Mouse (Mus musculus) stomach, embryonic 14.5 days (tissue): ENCODE results near the gene Tmem231. TPM values are rescaled to one million over a fixed set of nuclear protein-coding genes. Genes with fewer than 3 reads are reported as not detected.

Source experiments
- ATAC-seq: fragments of 200-750 bp; cut with Nextera tagmentation; 2 replicates; pipeline ENCODE4 v1.8.0; 2017; ENCODE audit warnings: low read depth, moderate TSS enrichment; ENCODE audit not compliant: insufficient number of reproducible peaks, insufficient read depth, low FRiP score
- H3K27ac ChIP-seq: fragments of 300-500 bp; sonication (generic); 2 replicates; pipeline ENCODE4 v1.5.1; 2014; ENCODE audit warnings: mild to moderate bottlenecking, low read length, moderate library complexity, mixed read lengths
- H3K27me3 ChIP-seq: fragments of 300-500 bp; sonication (generic); 2 replicates; pipeline ENCODE4 v1.6.1; 2014; ENCODE audit warnings: low read length, control low read depth, mixed read lengths; ENCODE audit not compliant: control insufficient read depth, insufficient read depth
- H3K36me3 ChIP-seq: fragments of 300-500 bp; sonication (generic); 2 replicates; pipeline ENCODE4 v1.6.1; 2014; ENCODE audit warnings: mild to moderate bottlenecking, control low read depth, low read length, moderate library complexity, mixed read lengths; ENCODE audit not compliant: control insufficient read depth, insufficient read depth
- H3K4me1 ChIP-seq: fragments of 300-500 bp; sonication (generic); 2 replicates; pipeline ENCODE4 v1.6.1; 2014; ENCODE audit warnings: low read length, control low read depth, mixed read lengths; ENCODE audit not compliant: control insufficient read depth, insufficient read depth
- H3K4me2 ChIP-seq: fragments of 300-500 bp; sonication (generic); replicated peaks from 2 replicates; pipeline ENCODE4 v1.6.1; 2014; ENCODE audit warnings: low read depth, low read length, control low read depth
- H3K4me3 ChIP-seq: fragments of 300-500 bp; sonication (generic); 2 replicates; pipeline ENCODE4 v1.5.1; 2014; ENCODE audit warnings: low read depth, low read length, control low read depth
- H3K9ac ChIP-seq: fragments of 300-500 bp; sonication (generic); replicated peaks from 2 replicates; pipeline ENCODE4 v1.6.1; 2014; ENCODE audit warnings: low read depth, mild to moderate bottlenecking, control low read depth, low read length, moderate library complexity, mixed read lengths
- H3K9me3 ChIP-seq: fragments of 300-500 bp; sonication (generic); 2 replicates; pipeline ENCODE4 v1.6.1; 2016; ENCODE audit warnings: low read depth, low read length, control low read depth; ENCODE audit not compliant: control insufficient read depth
- WGBS: fragments of 180-500 bp; shearing (Covaris S2); extraction: QIAGEN DNeasy Blood & Tissue Kit; methylation state at CpG from one replicate; pipeline ENCODE4 v1.1.7; 2014; 5-methylcytosine and 5-hydroxymethylcytosine counted together
- polyA plus RNA-seq: library from polyadenylated mRNA; unstranded; fragments of >200 nt; fragmentation: Nextera tagmentation; extraction: Ambion mirVana; gene quantifications from 2 replicates; pipeline ENCODE4 v1.2.1, GENCODE M21; 2014

The Tmem231 gene
- polyA plus RNA-seq, 1 experiment from 2014 or later = 16.6 TPM

- Histone ChIP-seq H3K27me3 (no peaks in the 10 kb centered on the region), H3K9me3 (no peaks in the 10 kb centered on the region), H3K4me1 (no peaks in the 10 kb centered on the region), H3K9ac (no peak overlapping the region), H3K36me3 (no peaks in the 10 kb centered on the region; the same call in none of the 2 replicates), H3K4me2 (no peak overlapping the region), H3K27ac (no peak overlapping the region), H3K4me3 (no peak overlapping the region)
- 85% methylated on average over 5 of the region's 5 CpGs for WGBS
- ATAC-seq = no peak
Measured at GRCm38 (mm10) chr8:111967246-111967870, 33.7 kb upstream of the Tmem231 start.

- ATAC-seq = no peak
- Histone ChIP-seq H3K4me3 (no peak overlapping the region), H3K9ac (no peak overlapping the region), H3K36me3 (no peaks in the 10 kb centered on the region; the same call in none of the 2 replicates), H3K27ac (no peak overlapping the region), H3K4me1 (no peaks in the 10 kb centered on the region), H3K4me2 (no peak overlapping the region), H3K27me3 (no peaks in the 10 kb centered on the region), H3K9me3 (no peaks in the 10 kb centered on the region)
- 69% methylated on average over 7 of the region's 7 CpGs for WGBS
Measured at GRCm38 (mm10) chr8:111964849-111965561, 31.3 kb upstream of the Tmem231 start.

- Histone ChIP-seq H3K9me3 (no peaks in the 10 kb centered on the region), H3K36me3 (no peaks in the 10 kb centered on the region; the same call in none of the 2 replicates), H3K4me2 (no peak overlapping the region), H3K9ac (no peak overlapping the region), H3K27ac (no peak overlapping the region), H3K27me3 (no peaks in the 10 kb centered on the region), H3K4me1 (no peaks in the 10 kb centered on the region), H3K4me3 (no peak overlapping the region)
- ATAC-seq = no peak
- WGBS = 51% methylated on average over 5 of the region's 5 CpGs
Measured at GRCm38 (mm10) chr8:111964351-111964750, 30.7 kb upstream of the Tmem231 start.

- Histone ChIP-seq H3K36me3 (no peaks in the 10 kb centered on the region; the same call in none of the 2 replicates), H3K27ac (no peak overlapping the region), H3K9me3 (no peaks in the 10 kb centered on the region), H3K9ac (no peak overlapping the region), H3K4me2 (no peak overlapping the region), H3K4me1 (no peaks in the 10 kb centered on the region), H3K4me3 (no peak overlapping the region), H3K27me3 (no peaks in the 10 kb centered on the region)
- no peak for ATAC-seq
- WGBS = 91% methylated on average over 4 of the region's 4 CpGs
Measured at GRCm38 (mm10) chr8:111963546-111963945, 29.9 kb upstream of the Tmem231 start.

GRCm38 (mm10) chr8:111963091-111963490, 29.4 kb upstream of the Tmem231 start:
- H3K4me1 ChIP-seq = no peaks in the 10 kb centered on the region
- H3K36me3 ChIP-seq = no peaks in the 10 kb centered on the region; the same call in 1 of the 2 replicates
- 75% methylated on average over 10 of the region's 10 CpGs for WGBS
- H3K9me3 ChIP-seq = no peaks in the 10 kb centered on the region
- no peak overlapping the region for H3K9ac ChIP-seq
- H3K27me3 ChIP-seq = no peaks in the 10 kb centered on the region
- no peak overlapping the region for H3K4me2 ChIP-seq
- no peak overlapping the region for H3K27ac ChIP-seq
- no peak for ATAC-seq
- H3K4me3 ChIP-seq = no peak overlapping the region

- 63% methylated on average over 1 of the region's 1 CpGs for WGBS
- no peaks in the 10 kb centered on the region for H3K27me3 ChIP-seq
- H3K9me3 ChIP-seq = no peaks in the 10 kb centered on the region
- H3K36me3 ChIP-seq = no peaks in the 10 kb centered on the region
- H3K27ac ChIP-seq = no peak overlapping the region
- H3K4me1 ChIP-seq = no peaks in the 10 kb centered on the region
- ATAC-seq = no peak
- H3K4me3 ChIP-seq = no peak overlapping the region
- no peak overlapping the region for H3K4me2 ChIP-seq
- H3K9ac ChIP-seq = no peak overlapping the region
Measured at GRCm38 (mm10) chr8:111962589-111962988, 28.9 kb upstream of the Tmem231 start.

GRCm38 (mm10) chr8:111961330-111961729, 27.6 kb upstream of the Tmem231 start:
- WGBS = 58% methylated on average over 3 of the region's 3 CpGs
- H3K4me1 ChIP-seq = no peaks in the 10 kb centered on the region
- no peak for ATAC-seq

GRCm38 (mm10) chr8:111960591-111961321, 27.1 kb upstream of the Tmem231 start:
- Histone ChIP-seq H3K27me3 (no peaks in the 10 kb centered on the region), H3K4me1 (no peaks in the 10 kb centered on the region), H3K9ac (no peak overlapping the region), H3K27ac (no peak overlapping the region), H3K4me2 (no peak overlapping the region), H3K9me3 (no peaks in the 10 kb centered on the region), H3K4me3 (no peak overlapping the region), H3K36me3 (peaks cover 9% of the 10 kb centered on the region; the same call in 1 of the 2 replicates)
- 68% methylated on average over 15 of the region's 15 CpGs for WGBS
- no peak for ATAC-seq

More at GRCm38 (mm10) chr8:111961330-111961729, 27.6 kb upstream of the Tmem231 start:
- no peak overlapping the region for H3K4me2 ChIP-seq
- H3K4me3 ChIP-seq = no peak overlapping the region
- H3K9me3 ChIP-seq = no peaks in the 10 kb centered on the region
- peaks cover 8% of the 10 kb centered on the region; the same call in 1 of the 2 replicates for H3K36me3 ChIP-seq
- no peak overlapping the region for H3K9ac ChIP-seq
- no peak overlapping the region for H3K27ac ChIP-seq
- no peaks in the 10 kb centered on the region for H3K27me3 ChIP-seq
